Mouse (Mus musculus) cerebellum, adult 11 months (tissue): ENCODE results near the gene Grik4.
A peak's percentile ranks its signal among the peaks of the same experiment; 100 is the strongest.

Experiments
- DNase-seq: peaks from one replicate; pipeline ENCODE4 v3.0.0; 2022

The Grik4 gene

DNA sequence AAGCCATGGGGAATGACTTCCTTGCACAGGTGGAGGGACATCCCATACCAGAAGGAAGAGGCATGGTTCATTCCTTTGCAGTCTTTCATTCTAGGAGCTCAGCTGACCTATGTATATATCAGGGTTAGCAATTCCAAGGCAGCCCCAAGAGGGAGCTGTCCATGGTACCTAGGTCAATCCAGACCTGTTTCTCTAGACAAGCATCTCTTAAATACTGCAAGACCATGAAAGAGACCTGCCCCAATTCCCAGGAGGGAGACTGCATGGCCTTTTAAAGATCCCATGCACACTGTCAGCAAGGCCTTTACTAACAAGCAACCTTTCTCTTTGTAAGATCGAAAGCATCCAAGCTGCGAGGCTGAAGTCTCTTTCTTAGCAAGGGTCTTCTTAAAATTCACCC, 291.5 kb downstream of the Grik4 start:
- DNase-seq, result no peak

DNA sequence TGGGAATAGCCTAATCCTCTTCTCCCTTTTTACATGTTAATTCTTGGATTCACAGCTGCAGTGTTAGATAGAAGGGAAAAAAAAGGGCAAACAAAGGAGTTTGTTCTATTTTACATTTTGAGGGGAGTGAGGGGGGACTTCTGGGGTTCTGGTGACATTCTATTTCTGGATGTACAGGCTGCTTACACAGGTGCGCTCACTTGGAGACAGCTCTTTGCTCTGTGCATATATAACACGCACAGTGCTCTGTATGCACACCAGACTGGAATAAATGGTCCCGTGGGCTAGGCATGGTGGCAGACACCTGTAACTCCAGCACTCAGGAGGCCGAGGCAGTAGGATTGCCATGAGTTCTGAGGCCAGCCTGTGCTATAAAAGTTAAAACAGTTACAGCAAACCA, 292.0 kb downstream of the Grik4 start:
- no peak for DNase-seq

DNA sequence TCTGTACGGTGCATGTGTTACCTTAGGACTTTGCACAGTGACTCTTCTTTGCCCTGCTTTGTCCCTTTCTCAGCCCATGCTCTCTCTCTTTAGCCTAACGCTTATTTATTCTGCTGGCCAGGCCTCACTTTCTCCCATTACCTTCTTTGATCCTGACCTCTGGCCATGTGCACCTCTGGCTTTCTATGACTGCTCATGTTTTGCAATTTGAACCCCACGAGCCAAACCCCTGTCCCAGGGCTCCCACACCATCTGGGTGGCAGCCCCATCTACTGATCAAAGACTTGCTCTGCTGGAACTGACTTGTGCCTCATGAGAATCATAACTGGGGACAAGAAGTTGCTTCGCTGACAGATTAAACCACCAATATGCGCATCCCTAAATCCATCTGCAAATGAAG, 294.4 kb downstream of the Grik4 start:
- no peak for DNase-seq

DNA sequence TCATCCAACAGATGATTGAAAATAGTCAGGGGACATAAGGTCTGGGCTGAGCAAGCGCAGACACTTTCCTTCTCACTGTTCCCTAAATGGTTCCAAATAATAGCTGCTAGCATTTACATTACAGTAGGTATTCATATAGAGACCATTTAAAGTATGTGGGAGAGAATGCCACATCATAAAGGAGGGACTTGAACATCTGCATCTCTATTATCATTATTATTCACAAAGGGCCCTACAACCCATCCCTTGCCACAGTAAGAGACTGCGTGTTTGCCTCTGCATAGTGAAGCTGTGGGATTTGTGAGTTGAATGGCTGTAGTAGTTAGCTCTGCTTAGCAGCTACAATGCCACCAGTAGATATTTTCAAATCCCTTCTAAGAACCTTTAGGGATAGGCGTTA, 296.2 kb downstream of the Grik4 start:
- DNase-seq, result no peak

DNA sequence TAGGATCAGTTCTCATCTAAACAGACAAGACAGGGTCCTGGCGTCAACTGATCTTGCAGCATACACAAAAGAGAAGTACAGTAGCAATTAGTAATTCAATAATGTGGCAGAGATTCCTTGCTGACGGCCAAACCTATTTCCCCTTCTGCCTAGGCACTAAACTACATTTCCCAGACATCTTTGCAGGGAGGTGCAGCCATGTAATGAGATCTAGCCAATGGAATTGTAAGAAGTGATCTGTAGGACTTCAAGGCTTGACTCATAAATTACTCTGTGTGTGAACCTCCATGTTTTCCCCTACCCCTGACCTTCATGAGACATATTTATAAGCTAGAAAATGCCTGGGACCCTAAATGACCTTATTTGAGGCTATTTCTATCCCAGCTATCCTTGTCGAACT, 296.7 kb downstream of the Grik4 start:
- no peak for DNase-seq

DNA sequence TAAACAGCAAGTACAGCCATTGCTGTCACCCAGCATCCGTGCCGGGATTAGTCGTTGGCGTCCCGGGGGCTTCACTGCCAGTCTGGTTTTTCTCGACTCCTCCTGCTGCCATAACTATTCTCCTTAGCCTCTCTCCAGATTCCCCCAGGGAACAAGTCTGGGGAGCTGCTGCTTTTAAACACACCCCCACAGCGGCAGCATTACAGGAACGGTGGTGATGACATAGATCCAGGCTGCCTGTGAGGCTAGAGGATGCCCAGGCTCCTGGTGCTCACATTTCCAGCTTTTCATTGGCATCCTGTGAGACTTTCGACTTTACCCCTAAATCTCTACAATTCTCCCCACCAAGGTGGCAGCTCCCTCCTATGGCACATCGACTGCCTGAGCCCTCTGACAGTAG, 297.5 kb downstream of the Grik4 start:
- DNase-seq, result no peak

DNA sequence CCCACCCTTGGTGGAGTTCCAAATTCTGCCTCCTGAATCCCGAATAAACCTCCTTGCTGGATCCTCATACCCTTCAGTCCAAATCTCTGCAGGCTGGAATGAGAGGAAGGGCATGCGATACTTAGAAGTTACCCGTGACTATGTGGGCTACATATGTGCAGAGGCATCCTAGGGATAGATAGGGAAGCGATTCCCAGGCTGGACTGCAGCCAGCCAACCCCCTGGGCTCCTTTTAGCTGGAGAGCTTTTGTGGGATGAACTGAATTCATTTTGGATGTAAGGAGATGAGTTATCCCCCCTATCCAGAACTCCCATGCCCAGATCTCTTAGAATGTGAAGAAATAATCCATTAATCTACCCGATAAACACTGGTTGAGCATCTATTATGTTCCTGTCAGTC, 299.1 kb downstream of the Grik4 start:
- no peak for DNase-seq

DNA sequence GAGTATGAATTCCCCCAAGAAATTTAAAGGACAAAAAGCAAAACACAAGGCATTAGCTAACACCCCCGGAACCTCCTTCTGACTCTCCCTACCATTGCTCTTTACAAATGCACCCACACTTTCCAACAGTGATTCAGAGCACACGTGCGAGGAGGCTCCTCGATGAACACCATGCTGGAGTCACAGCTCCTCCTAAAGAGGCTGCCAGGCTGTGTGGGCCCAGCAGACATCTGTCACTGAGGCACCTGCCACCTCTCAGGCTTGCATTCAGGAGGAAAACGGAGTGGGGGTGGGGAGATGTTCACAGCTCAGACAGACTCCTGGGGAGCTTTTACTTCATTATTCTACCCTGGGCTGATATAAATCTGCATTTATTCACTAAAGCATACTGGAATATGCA, 301.5 kb downstream of the Grik4 start:
- no peak for DNase-seq

DNA sequence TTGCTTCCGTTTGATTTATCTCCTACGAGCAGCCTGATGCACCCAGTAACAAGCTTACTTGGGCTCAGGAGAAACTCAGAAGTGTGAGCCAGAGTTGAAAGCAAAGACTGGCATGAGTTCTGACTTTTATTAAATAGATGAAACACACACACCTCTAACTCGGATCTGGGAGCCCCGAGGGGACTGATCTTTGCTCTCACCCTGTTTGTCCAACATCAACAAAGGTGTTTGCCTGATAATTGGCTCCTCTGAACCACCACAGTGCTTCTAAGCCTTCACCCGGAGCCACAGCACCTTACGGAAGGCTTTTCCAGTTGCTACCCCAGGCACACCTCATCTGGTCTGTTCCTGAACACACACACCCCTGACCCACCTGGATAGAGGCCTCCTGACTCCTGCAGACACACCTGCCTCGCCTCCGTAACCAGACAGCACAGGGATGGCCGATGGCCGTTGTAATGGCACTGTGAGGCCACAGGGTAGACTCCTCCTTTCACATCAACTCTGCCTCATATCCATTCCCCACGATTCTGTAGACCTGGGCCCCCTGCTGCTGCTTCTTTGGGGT, 302.7 kb downstream of the Grik4 start:
- DNase-seq, result no peak

DNA sequence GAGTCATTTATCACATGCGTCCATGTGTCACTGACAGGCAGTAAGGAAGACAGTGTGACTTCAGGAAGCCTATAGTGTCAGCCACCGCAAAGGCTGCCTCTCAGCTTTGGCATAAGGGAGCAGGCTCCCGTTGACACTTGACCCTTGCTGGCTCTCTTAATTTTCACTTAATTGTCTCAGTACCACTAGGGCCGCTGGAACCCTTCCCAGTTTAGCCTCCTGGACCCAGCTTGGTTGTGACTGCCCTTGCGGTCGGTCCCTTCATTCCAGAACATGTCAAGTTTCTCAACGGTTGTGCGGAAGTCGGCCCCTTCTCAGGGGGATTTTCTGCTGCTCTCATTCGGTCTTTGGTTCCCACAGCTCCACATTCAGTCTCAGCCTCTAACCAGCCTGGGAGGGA, 307.8 kb downstream of the Grik4 start:
- no peak for DNase-seq

DNA sequence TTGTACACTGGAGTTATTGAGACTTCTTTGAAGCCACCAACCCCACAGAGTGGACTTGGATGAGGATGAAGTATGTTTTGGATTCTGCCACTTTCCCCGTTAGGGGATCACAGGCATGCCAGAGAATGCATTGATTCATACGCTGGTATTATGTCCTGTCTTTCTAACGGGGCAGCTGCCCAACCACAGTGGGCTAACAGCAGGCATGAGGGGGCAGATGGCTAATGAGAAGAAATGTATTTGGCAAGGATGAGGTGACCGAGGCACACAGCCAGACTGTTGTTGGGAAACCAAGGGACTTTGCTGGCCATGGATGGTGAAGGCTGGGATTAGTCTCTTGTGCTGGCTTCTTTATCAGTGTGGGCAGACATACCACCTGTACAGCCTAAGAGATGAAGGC, 312.8 kb downstream of the Grik4 start:
- DNase-seq, result no peak

DNA sequence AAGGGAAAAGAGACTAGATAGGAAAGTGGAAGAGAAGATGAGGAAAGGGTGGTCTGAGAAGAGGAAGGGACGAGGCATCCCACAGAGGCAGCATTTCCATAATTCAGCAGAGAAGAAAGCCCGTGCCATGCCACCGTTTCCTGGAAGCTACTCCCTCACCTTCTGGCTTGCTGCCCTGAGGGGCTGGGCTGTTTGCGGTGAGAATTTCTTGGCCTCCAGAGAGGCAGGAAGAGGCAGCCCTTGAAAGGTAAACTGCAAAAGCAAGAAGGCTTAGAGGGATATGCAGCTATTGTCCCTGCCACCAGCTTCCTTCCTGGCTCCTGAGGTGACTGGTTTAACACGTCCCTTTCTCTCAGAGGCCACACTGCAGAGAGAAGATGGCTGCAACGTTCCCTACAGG, 316.7 kb downstream of the Grik4 start:
- DNase-seq, result no peak

DNA sequence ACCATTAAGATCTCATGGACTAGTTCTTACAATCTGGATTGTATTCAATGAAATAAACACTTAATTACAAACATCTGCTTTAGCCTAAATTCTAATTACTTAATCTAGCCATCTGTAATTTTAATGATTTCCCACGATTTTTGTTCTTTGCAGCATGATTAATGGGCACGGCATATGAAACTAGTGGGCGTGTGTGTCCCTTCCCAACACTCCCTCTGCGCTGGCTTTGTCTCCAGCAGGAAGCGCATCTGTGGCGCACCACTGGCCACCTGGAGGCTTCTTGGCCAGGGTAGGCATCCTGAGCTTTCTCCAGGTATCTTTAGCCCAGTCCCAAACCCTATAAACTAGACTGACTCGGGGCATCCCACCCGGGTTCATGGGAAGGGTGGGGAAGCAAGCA, 317.1 kb downstream of the Grik4 start:
- no peak for DNase-seq

DNA sequence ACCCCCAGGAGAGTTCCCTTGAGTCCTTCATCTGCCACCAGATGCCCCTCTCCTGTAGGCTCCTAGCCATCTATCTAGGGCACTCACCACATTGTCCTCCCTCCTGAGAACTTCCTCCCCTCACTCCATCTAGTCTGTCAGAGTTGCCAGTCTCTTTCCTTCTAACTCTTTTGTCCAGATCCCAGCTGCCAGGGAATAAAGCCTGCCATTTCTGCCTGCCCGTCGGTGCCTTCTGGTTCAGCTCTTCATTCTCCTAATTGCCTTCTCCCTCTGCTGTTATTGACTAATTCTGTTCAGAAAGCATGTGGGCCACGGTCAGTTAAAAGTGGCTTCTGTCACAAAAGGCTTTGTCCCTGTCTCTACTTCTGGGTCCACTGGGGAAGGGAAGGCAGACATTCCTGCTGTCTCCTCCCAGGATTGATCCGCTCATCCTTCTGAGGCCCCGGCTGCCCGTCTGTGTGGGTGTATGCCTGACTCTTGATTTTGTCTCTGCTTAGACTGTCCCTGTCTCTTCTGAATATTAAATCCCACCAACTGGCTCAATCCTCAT, 318.0 kb downstream of the Grik4 start:
- DNase-seq, result no peak

DNA sequence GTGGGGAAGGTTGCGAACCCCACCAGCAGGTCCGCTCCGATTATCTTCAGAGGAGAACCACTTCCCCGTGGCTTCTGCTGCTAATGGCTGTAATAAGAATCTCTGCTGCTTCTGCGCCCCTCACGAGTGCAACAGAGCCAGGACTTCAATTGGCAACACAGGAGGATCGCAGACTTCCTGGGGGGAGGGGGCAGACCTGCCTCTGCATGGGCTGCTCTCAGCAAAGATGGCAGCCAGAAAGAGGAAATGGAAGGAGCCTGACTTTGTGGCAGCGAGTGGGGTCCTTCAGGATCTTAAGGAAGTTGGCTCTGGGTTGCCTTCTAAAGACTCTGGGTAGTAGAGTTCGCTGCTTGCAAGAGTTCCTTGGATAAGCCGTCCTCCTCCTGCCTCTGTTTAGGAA, 329.9 kb downstream of the Grik4 start:
- no peak for DNase-seq

DNA sequence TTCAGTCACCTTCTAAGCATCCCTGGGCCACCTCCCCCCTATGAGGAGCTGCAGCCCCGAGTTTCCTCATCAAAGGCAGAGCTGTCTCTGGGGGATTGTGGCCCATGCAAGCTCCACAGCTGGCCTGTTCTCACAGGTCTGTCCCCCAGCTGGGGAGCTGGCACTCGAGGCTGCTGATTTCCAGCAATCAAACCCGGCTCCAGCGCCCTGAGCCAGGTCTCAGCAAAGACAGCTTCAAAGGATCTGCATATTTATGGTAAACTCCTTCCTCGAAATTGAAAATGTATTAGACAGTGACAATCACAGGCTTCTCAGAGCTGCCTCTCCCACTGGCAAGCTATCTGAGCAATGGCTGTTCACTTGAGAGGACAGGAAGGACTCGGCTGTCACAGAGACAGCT, 330.5 kb downstream of the Grik4 start:
- DNase-seq, result no peak

DNA sequence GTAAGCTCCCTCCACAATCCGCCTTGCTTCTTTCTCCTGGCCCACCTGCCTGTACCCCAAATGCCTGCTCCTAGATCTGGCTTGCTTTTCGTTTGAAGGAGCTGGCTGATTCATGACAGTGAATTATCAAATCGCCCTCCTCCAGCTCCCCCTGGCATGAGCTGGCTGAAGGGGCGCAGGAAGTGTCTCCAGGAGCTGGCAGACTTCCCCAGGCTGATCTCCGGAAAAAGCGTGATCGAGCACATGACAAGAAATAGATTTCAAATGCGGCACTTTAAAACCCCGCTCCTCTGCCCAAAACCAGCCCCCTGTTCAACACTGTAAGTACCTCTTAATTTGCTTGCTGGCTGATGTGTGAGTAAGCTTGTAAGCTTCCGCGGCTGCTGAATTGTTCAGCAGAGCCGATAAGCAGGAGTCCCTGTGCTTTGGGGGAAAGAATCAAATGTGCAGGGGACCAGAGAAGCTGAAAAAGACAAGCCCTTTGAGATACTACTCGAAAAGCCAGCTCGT, 331.8 kb downstream of the Grik4 start:
- no peak for DNase-seq

DNA sequence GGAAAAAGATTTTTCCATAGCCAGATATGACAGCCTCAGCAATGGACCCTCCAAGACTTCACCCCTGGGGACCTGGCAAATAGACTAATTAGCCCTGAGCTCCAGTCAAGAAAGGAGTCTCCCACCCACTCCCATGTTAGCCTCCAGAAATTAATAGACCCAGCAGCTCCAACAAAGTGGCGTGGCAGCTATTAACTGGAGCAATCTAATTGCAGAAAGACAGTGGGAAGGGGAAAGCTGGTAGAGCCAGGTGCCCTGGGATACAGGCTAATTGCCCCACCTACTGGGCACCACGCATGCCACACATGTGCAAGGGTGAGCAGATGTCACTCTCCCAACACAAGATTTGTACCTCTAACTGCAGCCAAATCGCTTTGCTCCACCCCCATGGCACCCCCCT, 342.8 kb downstream of the Grik4 start:
- DNase-seq, result no peak

DNA sequence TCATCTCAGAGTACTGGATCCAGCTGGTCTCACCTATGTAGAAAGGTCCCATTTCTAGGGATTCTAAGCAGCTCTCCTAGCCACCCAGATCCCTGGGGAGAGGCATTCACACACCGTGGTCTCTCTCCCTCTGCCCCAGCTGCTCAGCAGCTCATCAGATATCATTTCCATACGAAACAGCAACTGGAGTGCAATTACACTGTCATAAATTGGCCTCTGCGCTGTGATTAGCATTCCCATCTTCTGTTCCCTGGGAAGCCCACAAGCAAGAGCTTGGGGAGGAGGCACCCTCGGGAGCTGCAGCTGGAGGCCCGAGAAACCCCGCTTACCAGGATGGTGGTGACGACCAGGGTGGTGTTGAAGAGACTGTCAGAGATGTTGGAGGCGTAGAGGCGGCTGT, 346.8 kb downstream of the Grik4 start:
- no peak for DNase-seq

DNA sequence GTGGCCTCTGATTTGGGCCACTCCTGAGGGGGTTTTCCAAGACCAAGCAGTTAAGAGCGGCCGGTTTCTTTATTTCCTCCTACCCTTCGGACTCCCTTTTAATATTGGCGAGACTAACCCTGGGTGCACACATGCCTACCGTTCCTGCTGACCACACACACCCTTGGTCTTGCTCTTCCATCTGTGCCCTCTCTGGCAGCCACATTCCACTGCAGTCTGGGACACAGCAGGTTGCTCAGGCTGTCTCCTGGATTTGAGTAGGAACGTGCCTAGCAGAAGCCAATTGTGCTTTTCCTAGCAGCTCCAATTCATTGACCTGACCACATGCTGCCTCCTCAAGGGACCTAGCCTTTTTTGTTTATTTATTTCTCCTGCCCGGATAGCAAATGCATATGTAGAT, 365.8 kb downstream of the Grik4 start:
- DNase-seq, result peak; percentile 78

DNA sequence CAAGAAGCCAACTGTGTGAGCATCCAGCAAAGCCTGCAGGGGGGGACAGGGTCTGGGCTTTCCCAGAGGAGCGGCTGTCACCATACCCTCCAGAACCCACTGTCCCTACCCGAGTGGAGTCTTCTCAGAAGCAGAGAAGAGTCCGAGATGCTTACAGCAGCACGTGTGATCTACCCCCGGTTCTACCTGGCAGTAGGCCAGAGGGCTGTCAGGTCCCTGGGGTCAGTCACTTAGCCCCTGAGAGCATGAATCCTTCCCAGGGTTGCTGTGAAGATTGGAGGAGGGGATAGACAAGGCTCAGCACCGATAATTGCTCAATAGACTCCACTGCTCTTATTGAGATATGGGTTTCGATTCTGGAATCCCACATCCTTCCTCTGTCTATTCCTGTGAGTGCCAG, 366.2 kb downstream of the Grik4 start:
- DNase-seq, result no peak

DNA sequence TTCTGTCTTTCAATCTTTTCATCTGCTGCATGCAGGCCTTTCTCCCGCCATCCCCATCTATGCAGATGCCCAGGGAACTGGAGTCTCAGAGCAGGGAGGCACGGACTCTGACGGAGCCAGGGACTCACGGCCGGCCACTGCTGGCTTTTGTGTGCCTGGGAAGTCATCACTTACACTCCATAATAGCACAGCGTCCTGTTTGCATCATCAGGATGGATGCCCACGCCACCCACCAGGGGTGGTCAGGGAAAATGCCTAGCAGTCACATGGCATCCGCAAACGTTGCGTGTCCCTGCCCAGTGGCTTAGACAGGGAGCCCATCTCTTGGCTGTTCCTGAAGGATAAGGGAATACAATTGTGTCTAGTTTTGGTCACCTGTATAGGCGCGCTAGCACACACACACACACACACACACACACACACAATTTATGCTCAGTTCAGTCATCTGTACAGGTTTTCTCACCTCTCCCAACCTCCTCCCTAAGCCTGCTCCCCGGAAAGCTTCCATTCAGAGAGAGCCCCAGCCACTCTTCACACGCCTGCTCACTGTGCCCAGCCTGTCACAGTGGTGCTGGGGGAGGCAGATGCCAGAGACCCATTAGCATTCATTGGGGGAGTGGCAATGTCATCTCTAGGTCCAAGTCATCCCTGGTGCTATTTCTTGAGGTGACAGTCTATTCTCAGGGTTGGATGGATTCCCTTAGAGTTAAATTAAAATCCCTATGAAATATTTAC, 370.5 kb downstream of the Grik4 start:
- DNase-seq, result no peak

DNA sequence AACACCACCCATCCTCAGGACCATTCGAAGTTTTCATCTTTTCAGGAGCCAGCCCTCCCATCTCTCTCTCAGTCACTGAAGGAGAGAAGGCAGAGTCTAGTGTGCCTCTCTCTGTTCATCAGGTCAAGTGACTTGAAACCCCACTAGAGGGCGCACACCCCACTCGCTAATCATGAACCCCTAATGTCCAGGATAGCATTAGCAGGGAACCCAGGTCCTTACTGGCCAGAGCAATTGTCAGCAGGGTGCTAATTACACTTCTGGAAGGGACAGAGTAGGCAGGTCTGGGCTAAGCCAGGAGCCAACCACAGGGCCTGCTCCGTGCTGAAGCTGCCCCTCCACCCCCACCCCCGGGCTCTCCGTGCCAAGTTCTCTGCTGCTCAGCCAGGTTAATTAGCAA, 371.1 kb downstream of the Grik4 start:
- DNase-seq, result peak; percentile 77

DNA sequence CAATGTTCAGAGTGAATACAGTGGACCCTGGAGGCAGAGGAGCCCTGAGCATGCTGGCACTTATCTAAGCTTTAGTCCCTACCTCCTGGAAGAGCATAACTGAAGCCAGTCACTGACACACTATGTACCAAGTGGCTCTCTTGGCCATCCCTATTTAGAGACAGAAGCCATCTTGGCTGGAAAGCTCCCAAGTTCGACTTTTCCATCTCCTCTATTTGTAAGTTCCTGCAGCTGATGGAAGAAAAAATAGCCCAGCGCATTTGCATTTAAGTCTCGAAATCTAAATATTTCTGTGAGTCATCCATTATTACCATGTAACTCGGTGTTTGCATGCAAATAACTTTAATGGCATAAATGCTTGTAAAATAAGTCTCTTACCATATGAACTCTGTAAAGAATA, 378.4 kb downstream of the Grik4 start:
- no peak for DNase-seq

DNA sequence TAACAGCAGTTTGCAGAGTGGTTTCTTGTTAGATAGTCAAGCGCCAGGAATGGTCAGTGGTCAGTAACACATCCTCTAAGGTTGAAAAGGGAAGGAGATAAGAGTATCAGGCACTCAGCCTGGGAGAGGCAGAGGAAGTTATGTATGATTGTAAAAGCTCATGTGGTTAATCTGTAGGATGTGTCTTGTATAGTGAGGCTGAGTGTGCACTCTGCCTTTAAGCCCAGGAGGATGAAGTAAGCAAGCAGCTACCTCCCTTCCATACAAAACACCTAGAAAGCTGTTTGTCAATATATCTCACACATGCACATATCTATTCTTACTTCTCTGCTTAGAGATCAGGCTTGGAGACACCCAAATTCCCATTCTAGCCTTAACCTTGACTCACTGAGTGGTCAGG, 389.1 kb downstream of the Grik4 start:
- no peak for DNase-seq
